ENCODE assay signal across 13 mouse cellular contexts in genomic region chr3:138889214-138889613, GRCm38 (mm10).
DNase-seq lines count a peak whose midpoint lies in the region; ATAC-seq and TF ChIP-seq lines count a peak whose summit lies in the region.
"Had no signal": no experiment of that assay in that cellular context is flagged by ENCODE, and none has a peak within 500 bp of the region (broad histone marks: within the 10 kb centered on the region; RNA-seq: fewer than 3 reads in every experiment).

No protein-coding gene starts in this region.

- H3K27ac ChIP-seq in cerebellum, adult 2 months (ENCODE audit: insufficient read depth, low read length) = no peak overlapping the region
- no peak overlapping the region for H3K27ac ChIP-seq in hindbrain, postnatal 0 days
- no peak overlapping the region for H3K27ac ChIP-seq in hindbrain, embryonic 14.5 days
- H3K27ac ChIP-seq: hindbrain, embryonic 13.5 days; limb, embryonic 12.5 days had no signal

- WGBS in cerebellum, adult 2 months = 4% methylated on average over 4 of the region's 4 CpGs
- 47% methylated on average over 4 of the region's 4 CpGs for WGBS in hindbrain, postnatal 0 days
- WGBS in hindbrain, embryonic 14.5 days = 70% methylated on average over 4 of the region's 4 CpGs

- H3K4me1 ChIP-seq in cerebellum, adult 2 months (ENCODE audit: control insufficient read depth, insufficient read depth, low read length) = peaks cover 22% of the 10 kb centered on the region
- peaks cover 4% of the 10 kb centered on the region; the same call in 1 of the 2 replicates for H3K4me1 ChIP-seq in hindbrain, postnatal 0 days (ENCODE audit: insufficient read depth, low read length)
- peaks cover 19% of the 10 kb centered on the region for H3K4me1 ChIP-seq in hindbrain, embryonic 14.5 days (replicated peaks; ENCODE audit: control insufficient read depth, insufficient read depth, low read length)

- no peak overlapping the region for H3K4me3 ChIP-seq in cerebellum, adult 2 months (replicated peaks; ENCODE audit: insufficient read depth, low read depth, low read length)
- no peak overlapping the region for H3K4me3 ChIP-seq in hindbrain, postnatal 0 days (ENCODE audit: low read length)
- H3K4me3 ChIP-seq in hindbrain, embryonic 14.5 days (replicated peaks; ENCODE audit: low read length) = no peak overlapping the region
- H3K4me3 ChIP-seq: hindbrain, embryonic 13.5 days; limb, embryonic 12.5 days had no signal

- no peak overlapping the region for H3K9ac ChIP-seq in hindbrain, postnatal 0 days (replicated peaks; ENCODE audit: low read length)
- H3K9ac ChIP-seq in hindbrain, embryonic 14.5 days = no peak overlapping the region
- H3K9ac ChIP-seq: limb, embryonic 12.5 days had no signal

- no peaks in the 10 kb centered on the region for H3K27me3 ChIP-seq in cerebellum, adult 2 months (ENCODE audit: control insufficient read depth, insufficient read depth, low read length)
- no peaks in the 10 kb centered on the region for H3K27me3 ChIP-seq in hindbrain, postnatal 0 days (ENCODE audit: insufficient read depth, low read length)
- no peaks in the 10 kb centered on the region for H3K27me3 ChIP-seq in hindbrain, embryonic 14.5 days (ENCODE audit: control insufficient read depth, insufficient read depth, low read length)
- H3K27me3 ChIP-seq: hindbrain, embryonic 13.5 days; limb, embryonic 12.5 days had no signal

- no peaks in the 10 kb centered on the region for H3K36me3 ChIP-seq in hindbrain, postnatal 0 days (ENCODE audit: insufficient read depth, low read length)
- no peaks in the 10 kb centered on the region for H3K36me3 ChIP-seq in hindbrain, embryonic 14.5 days (replicated peaks; ENCODE audit: control insufficient read depth, insufficient read depth)
- H3K36me3 ChIP-seq: limb, embryonic 12.5 days had no signal

- no peak for TF ChIP-seq CTCF in cerebellum, adult 2 months (IDR thresholded peaks at IDR 0.05; ENCODE audit: borderline replicate concordance, insufficient read depth, low read depth, low read length)
- TF ChIP-seq CTCF in hindbrain, postnatal 0 days (IDR thresholded peaks at IDR 0.05; ENCODE audit: low read depth) = no peak

- peak; percentile 35 to 62 for DNase-seq in cerebellum, adult 2 months
- no peak for DNase-seq in cerebellum, adult 8-10 months
- DNase-seq in hindbrain, postnatal 0 days (ENCODE audit: low spot score) = peak; percentile 26
- no peak for DNase-seq in hindbrain, embryonic 14.5 days (ENCODE audit: low spot score)
- DNase-seq in brain, adult 2 months (ENCODE audit: low read depth, low spot score) = peak; percentile 84
- peak; percentile 63 for DNase-seq in layer of hippocampus, adult 9-11 months
- DNase-seq in spleen, postnatal 10 days (ENCODE audit: low spot score in 2 of 2) = no peak
- DNase-seq: kidney, adult 2 months; lung, adult 2 months; thymus, postnatal 25 days had no signal

- no peaks in the 10 kb centered on the region for H3K9me3 ChIP-seq in hindbrain, postnatal 0 days (ENCODE audit: low read length)
- no peaks in the 10 kb centered on the region for H3K9me3 ChIP-seq in hindbrain, embryonic 14.5 days (ENCODE audit: control insufficient read depth, low read length)
- H3K9me3 ChIP-seq: hindbrain, embryonic 13.5 days; limb, embryonic 12.5 days had no signal

- no peak overlapping the region for H3K4me2 ChIP-seq in hindbrain, postnatal 0 days (ENCODE audit: low read depth, low read length)
- no peak overlapping the region for H3K4me2 ChIP-seq in hindbrain, embryonic 14.5 days (replicated peaks)
- H3K4me2 ChIP-seq: hindbrain, embryonic 13.5 days; limb, embryonic 12.5 days had no signal

- TF ChIP-seq POLR2A in cerebellum, adult 2 months (IDR thresholded peaks at IDR 0.05; ENCODE audit: borderline replicate concordance, insufficient read depth, low read length) = no peak

- 0 out of 2 replicates have a peak, but pooled peaks have one; percentile 41 for ATAC-seq in hindbrain, postnatal 0 days
- no peak for ATAC-seq in hindbrain, embryonic 14.5 days (ENCODE audit: low FRiP score)
- ATAC-seq: CD4-positive, CD25-positive, alpha-beta regulatory T cell, adult 4 months had no signal

Comparison
In these comparisons a context has a peak if more than half of its experiments do, and no peak if none do; other contexts are left out.
1. DNase-seq: peak in cerebellum, adult 2 months (2 of 2), hindbrain, postnatal 0 days (single experiment), brain, adult 2 months (single experiment) and layer of hippocampus, adult 9-11 months (single experiment); none in cerebellum, adult 8-10 months (single experiment), hindbrain, embryonic 14.5 days (single experiment) and spleen, postnatal 10 days (0 of 2).